Mouse (Mus musculus) granulocyte monocyte progenitor cell, adult 5-6 weeks (primary cell): ENCODE results near the gene Capza1. TPM values are rescaled to one million over a fixed set of nuclear protein-coding genes. Genes with fewer than 3 reads are reported as not detected.
"Not testable (repeated sequence)": the region's sequence is repeated elsewhere in the genome, so short reads cannot be mapped to it uniquely, and the experiment has no call there.

Source experiments
- ATAC-seq: replicated peaks from 2 replicates; pipeline ENCODE4 v1.8.0; 2016; ENCODE audit warnings: mild to moderate bottlenecking, moderate TSS enrichment, inconsistent platforms; ENCODE audit not compliant: poor library complexity, severe bottlenecking
- total RNA-seq, 2 experiments: library from RNA; stranded (forward) in 1 of 2; stranded (reverse) in 1 of 2; fragments of 200-712, 200-1000 nt in 1 of 2; fragments of >200 nt in 1 of 2; fragmentation: Nextera tagmentation in 1 of 2; gene quantifications; 2 replicates each; pipeline ENCODE4 v1.2.3; 2014 to 2017

Gene Capza1
- 194 and 247 TPM in 2 replicates for total RNA-seq (2014; fragmentation: Nextera tagmentation)
- total RNA-seq (2017), result 262 and 322 TPM in 2 replicates

GRCm38 (mm10) chr3:104863786-104864650 is at the start of gene Capza1, which contains the start of gene St7l:
TSS of gene Capza1 (minus strand) at chr3:104864505.
TSS of gene St7l (plus strand) at chr3:104864005.
- ATAC-seq, result peak; percentile 80

- no peak for ATAC-seq
Measured at GRCm38 (mm10) chr3:104909195-104909594, 44.9 kb upstream of the Capza1 start.

GRCm38 (mm10) chr3:104906007-104906406 is 41.7 kb upstream of the Capza1 start:
- no peak for ATAC-seq

GRCm38 (mm10) chr3:104905389-104905788 is 41.1 kb upstream of the Capza1 start:
- ATAC-seq, result no peak

- no peak for ATAC-seq
Measured at GRCm38 (mm10) chr3:104901154-104901553, 36.8 kb upstream of the Capza1 start.

GRCm38 (mm10) chr3:104896141-104896540 is 31.8 kb upstream of the Capza1 start:
- no peak for ATAC-seq

- ATAC-seq, result no peak
Measured at GRCm38 (mm10) chr3:104888585-104888984, 24.3 kb upstream of the Capza1 start.

- ATAC-seq, result no peak
Measured at GRCm38 (mm10) chr3:104869611-104870010, 5.3 kb upstream of the Capza1 start.

GRCm38 (mm10) chr3:104866674-104867073 is 2.4 kb upstream of the Capza1 start:
- not testable (repeated sequence) for ATAC-seq

- ATAC-seq, result peak; percentile 5
Measured at GRCm38 (mm10) chr3:104865341-104865788, 1.1 kb upstream of the Capza1 start.

GRCm38 (mm10) chr3:104864651-104865340 is 491 bp upstream of the Capza1 start:
- ATAC-seq, result peak; percentile 65

- ATAC-seq, result no peak
Measured at GRCm38 (mm10) chr3:104858560-104858959, 5.7 kb downstream of the Capza1 start.

- ATAC-seq, result peak; percentile 9
Measured at GRCm38 (mm10) chr3:104856106-104856505, 8.2 kb downstream of the Capza1 start.

- ATAC-seq, result no peak
Measured at GRCm38 (mm10) chr3:104854866-104855265, 9.4 kb downstream of the Capza1 start.

GRCm38 (mm10) chr3:104854465-104854864 is 9.8 kb downstream of the Capza1 start:
- ATAC-seq, result no peak

GRCm38 (mm10) chr3:104846601-104847000 is 17.7 kb downstream of the Capza1 start:
- ATAC-seq, result no peak

- no peak for ATAC-seq
Measured at GRCm38 (mm10) chr3:104841049-104841448, 23.3 kb downstream of the Capza1 start.

- ATAC-seq, result no peak
Measured at GRCm38 (mm10) chr3:104835797-104836196, 28.5 kb downstream of the Capza1 start.

GRCm38 (mm10) chr3:104822413-104822812 is 41.9 kb downstream of the Capza1 start:
- no peak for ATAC-seq

- no peak for ATAC-seq
Measured at GRCm38 (mm10) chr3:104820426-104820825, 43.9 kb downstream of the Capza1 start.

GRCm38 (mm10) chr3:104818749-104819134 is 45.6 kb downstream of the Capza1 start:
- no peak for ATAC-seq
